Mouse (Mus musculus) erythroblast, embryonic 14.5 days (primary cell): ENCODE results near the gene Anks1.

Experiments
- GATA1 ChIP-seq: IDR thresholded peaks from 2 replicates; pipeline ENCODE4 v1.6.1; 2012; ENCODE audit warnings: low read length, inconsistent platforms, mixed read lengths
- TAL1 ChIP-seq: IDR thresholded peaks from 3 replicates; pipeline ENCODE4 v1.6.1; 2012; ENCODE audit warnings: low read length, inconsistent platforms, mixed read lengths

DNA sequence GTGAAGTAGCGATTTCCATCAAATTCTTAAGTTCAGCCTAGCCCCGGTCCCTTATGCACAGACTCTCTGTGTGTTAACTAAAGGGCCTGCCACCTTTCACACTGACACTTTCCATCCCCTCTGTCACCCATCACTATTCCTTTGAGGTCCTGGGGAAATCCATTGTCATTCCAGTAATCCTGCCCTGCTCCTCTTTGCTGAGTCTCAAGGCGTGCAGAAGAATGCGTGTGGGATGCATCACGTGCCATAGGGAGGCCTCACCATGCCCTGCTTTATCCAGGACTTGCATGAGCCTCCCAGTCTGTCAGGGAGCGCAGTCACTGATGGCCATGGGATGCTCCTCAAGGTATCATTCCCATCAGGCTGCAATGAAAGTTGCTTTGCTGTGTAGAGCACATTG, 109.2 kb downstream of the Anks1 start:
- TF ChIP-seq GATA1 (no peak), TAL1 (no peak)
